Mouse (Mus musculus) midbrain, embryonic 13.5 days (tissue): ENCODE measurements around the gene Uvrag. TPM values are rescaled to one million over a fixed set of nuclear protein-coding genes. Genes with fewer than 3 reads are reported as not detected.

ENCODE experiments used
- ATAC-seq: fragments of 200-750 bp; cut with Nextera tagmentation; 2 replicates; pipeline ENCODE4 v1.8.0; 2017; ENCODE audit warnings: mild to moderate bottlenecking, moderate TSS enrichment, moderate library complexity
- H3K27ac ChIP-seq: fragments of 300-500 bp; sonication (generic); 2 replicates; pipeline ENCODE4 v1.5.1; 2015; ENCODE audit warnings: inconsistent platforms, mild to moderate bottlenecking, moderate library complexity
- H3K27me3 ChIP-seq: fragments of 300-500 bp; sonication (generic); 2 replicates; pipeline ENCODE4 v1.6.1; 2015; ENCODE audit warnings: mild to moderate bottlenecking, inconsistent platforms
- H3K36me3 ChIP-seq: fragments of 300-500 bp; sonication (generic); 2 replicates; pipeline ENCODE4 v1.6.1; 2015; ENCODE audit warnings: mild to moderate bottlenecking, inconsistent platforms
- H3K4me1 ChIP-seq: fragments of 300-500 bp; sonication (generic); replicated peaks from 2 replicates; pipeline ENCODE4 v1.6.1; 2015; ENCODE audit warnings: inconsistent platforms
- H3K4me2 ChIP-seq: fragments of 300-500 bp; sonication (generic); replicated peaks from 2 replicates; pipeline ENCODE4 v1.6.1; 2015; ENCODE audit warnings: moderate library complexity, mild to moderate bottlenecking, inconsistent platforms
- H3K4me3 ChIP-seq: fragments of 300-500 bp; sonication (generic); replicated peaks from 2 replicates; pipeline ENCODE4 v1.5.1; 2015; ENCODE audit warnings: mild to moderate bottlenecking, inconsistent platforms
- H3K9ac ChIP-seq: fragments of 300-500 bp; sonication (generic); replicated peaks from 2 replicates; pipeline ENCODE4 v1.6.1; 2015; ENCODE audit warnings: mild to moderate bottlenecking, inconsistent platforms
- H3K9me3 ChIP-seq: fragments of 300-500 bp; sonication (generic); 2 replicates; pipeline ENCODE4 v1.6.1; 2016; ENCODE audit warnings: mild to moderate bottlenecking, inconsistent platforms
- WGBS: fragments of 180-500 bp; shearing (Covaris S2); methylation state at CpG from one replicate; pipeline ENCODE4 v1.1.7; 2015; 5-methylcytosine and 5-hydroxymethylcytosine counted together
- polyA plus RNA-seq: library from polyadenylated mRNA; unstranded; fragments of >200 nt; fragmentation: Nextera tagmentation; extraction: Ambion mirVana; gene quantifications from 2 replicates; pipeline ENCODE4 v1.2.1, GENCODE M21; 2015

Uvrag gene
- polyA plus RNA-seq, 1 experiment from 2014 or later = 13.1 TPM

GRCm38 (mm10) chr7:98903884-98904283 lies 237.1 kb downstream of the Uvrag start:
- Histone ChIP-seq H3K27me3 (no peaks in the 10 kb centered on the region), H3K9ac (no peak overlapping the region), H3K4me1 (0 out of 2 replicates have a peak, but pooled peaks cover 2% of the 10 kb centered on the region), H3K9me3 (no peaks in the 10 kb centered on the region), H3K4me3 (no peak overlapping the region), H3K27ac (no peak overlapping the region; the same call in 1 of the 2 replicates), H3K4me2 (no peak overlapping the region), H3K36me3 (no peaks in the 10 kb centered on the region)
- 47% methylated on average over 5 of the region's 5 CpGs for WGBS
- no peak for ATAC-seq

GRCm38 (mm10) chr7:98901120-98901519 lies 239.8 kb downstream of the Uvrag start:
- H3K9me3 ChIP-seq = no peaks in the 10 kb centered on the region

GRCm38 (mm10) chr7:98899815-98900214 lies 241.1 kb downstream of the Uvrag start:
- Histone ChIP-seq H3K9me3 (no peaks in the 10 kb centered on the region), H3K9ac (no peak overlapping the region), H3K4me3 (no peak overlapping the region), H3K27ac (no peak overlapping the region), H3K4me1 (peaks cover 18% of the 10 kb centered on the region), H3K4me2 (no peak overlapping the region), H3K36me3 (no peaks in the 10 kb centered on the region), H3K27me3 (no peaks in the 10 kb centered on the region)
- 89% methylated on average over 4 of the region's 4 CpGs for WGBS
- no peak for ATAC-seq

More at GRCm38 (mm10) chr7:98901120-98901519, 239.8 kb downstream of the Uvrag start:
- Histone ChIP-seq H3K9ac (no peak overlapping the region), H3K27ac (no peak overlapping the region), H3K27me3 (no peaks in the 10 kb centered on the region), H3K36me3 (no peaks in the 10 kb centered on the region), H3K4me2 (no peak overlapping the region), H3K4me1 (0 out of 2 replicates have a peak, but pooled peaks cover 5% of the 10 kb centered on the region), H3K4me3 (no peak overlapping the region)
- 97% methylated on average over 1 of the region's 1 CpGs for WGBS
- ATAC-seq = no peak

GRCm38 (mm10) chr7:98897323-98897722 lies 243.6 kb downstream of the Uvrag start:
- no peak overlapping the region for H3K4me2 ChIP-seq
- no peaks in the 10 kb centered on the region for H3K9me3 ChIP-seq
- ATAC-seq = no peak
- 95% methylated on average over 8 of the region's 8 CpGs for WGBS
- peaks cover 21% of the 10 kb centered on the region for H3K4me1 ChIP-seq
- no peaks in the 10 kb centered on the region for H3K36me3 ChIP-seq
- no peaks in the 10 kb centered on the region for H3K27me3 ChIP-seq
- no peak overlapping the region for H3K9ac ChIP-seq
- H3K4me3 ChIP-seq = no peak overlapping the region
- H3K27ac ChIP-seq = no peak overlapping the region

GRCm38 (mm10) chr7:98895501-98896095 lies 245.3 kb downstream of the Uvrag start:
- Histone ChIP-seq H3K4me1 (peaks cover 22% of the 10 kb centered on the region), H3K27me3 (no peaks in the 10 kb centered on the region), H3K4me3 (no peak overlapping the region), H3K9me3 (no peaks in the 10 kb centered on the region), H3K27ac (no peak overlapping the region), H3K9ac (no peak overlapping the region), H3K36me3 (no peaks in the 10 kb centered on the region), H3K4me2 (no peak overlapping the region)
- WGBS = 50% methylated on average over 10 of the region's 10 CpGs
- ATAC-seq = no peak

GRCm38 (mm10) chr7:98894768-98895167 lies 246.2 kb downstream of the Uvrag start:
- no peak overlapping the region for H3K4me3 ChIP-seq
- no peak overlapping the region for H3K4me2 ChIP-seq
- H3K27me3 ChIP-seq = no peaks in the 10 kb centered on the region
- no peak overlapping the region for H3K27ac ChIP-seq
- no peak overlapping the region for H3K9ac ChIP-seq
- no peaks in the 10 kb centered on the region for H3K9me3 ChIP-seq
- 41% methylated on average over 5 of the region's 5 CpGs for WGBS
- ATAC-seq = no peak
- no peaks in the 10 kb centered on the region for H3K36me3 ChIP-seq
- peaks cover 31% of the 10 kb centered on the region for H3K4me1 ChIP-seq

- H3K4me3 ChIP-seq = no peak overlapping the region
- no peaks in the 10 kb centered on the region for H3K9me3 ChIP-seq
- H3K4me1 ChIP-seq = peaks cover 35% of the 10 kb centered on the region
- no peak overlapping the region for H3K27ac ChIP-seq
- WGBS = 90% methylated on average over 5 of the region's 5 CpGs
- no peak overlapping the region for H3K4me2 ChIP-seq
- ATAC-seq = no peak
- H3K36me3 ChIP-seq = no peaks in the 10 kb centered on the region
- H3K27me3 ChIP-seq = no peaks in the 10 kb centered on the region
- H3K9ac ChIP-seq = no peak overlapping the region
Measured at GRCm38 (mm10) chr7:98894305-98894704, 246.6 kb downstream of the Uvrag start.

- WGBS = 79% methylated on average over 5 of the region's 5 CpGs
- H3K27ac ChIP-seq = no peak overlapping the region
- H3K36me3 ChIP-seq = no peaks in the 10 kb centered on the region
Measured at GRCm38 (mm10) chr7:98893144-98893543, 247.8 kb downstream of the Uvrag start.

GRCm38 (mm10) chr7:98889211-98889610 lies 251.7 kb downstream of the Uvrag start:
- no peaks in the 10 kb centered on the region for H3K36me3 ChIP-seq
- H3K4me2 ChIP-seq = no peak overlapping the region
- peak overlapping the region; percentile 71 for H3K27ac ChIP-seq
- peak; percentile 48 for ATAC-seq
- no peak overlapping the region for H3K4me3 ChIP-seq
- H3K9me3 ChIP-seq = no peaks in the 10 kb centered on the region
- H3K9ac ChIP-seq = no peak overlapping the region
- H3K27me3 ChIP-seq = no peaks in the 10 kb centered on the region
- H3K4me1 ChIP-seq = peaks cover 39% of the 10 kb centered on the region
- WGBS = 43% methylated on average over 7 of the region's 7 CpGs

More at GRCm38 (mm10) chr7:98893144-98893543, 247.8 kb downstream of the Uvrag start:
- H3K4me1 ChIP-seq = peaks cover 47% of the 10 kb centered on the region
- no peaks in the 10 kb centered on the region for H3K9me3 ChIP-seq
- no peaks in the 10 kb centered on the region for H3K27me3 ChIP-seq
- no peak overlapping the region for H3K4me3 ChIP-seq
- ATAC-seq = no peak
- H3K4me2 ChIP-seq = no peak overlapping the region
- no peak overlapping the region for H3K9ac ChIP-seq

- Histone ChIP-seq H3K4me1 (peaks cover 39% of the 10 kb centered on the region), H3K9me3 (no peaks in the 10 kb centered on the region), H3K36me3 (no peaks in the 10 kb centered on the region), H3K27me3 (no peaks in the 10 kb centered on the region), H3K9ac (no peak overlapping the region), H3K4me3 (no peak overlapping the region), H3K27ac (peak overlapping the region; percentile 71), H3K4me2 (no peak overlapping the region)
- peak; percentile 78 for ATAC-seq
- 33% methylated on average over 5 of the region's 5 CpGs for WGBS
Measured at GRCm38 (mm10) chr7:98888810-98889209, 252.1 kb downstream of the Uvrag start.

- peak; percentile 43; the same call in 1 of the 2 replicates for ATAC-seq
- H3K4me3 ChIP-seq = no peak overlapping the region
Measured at GRCm38 (mm10) chr7:98887811-98888261, 253.1 kb downstream of the Uvrag start.

GRCm38 (mm10) chr7:98881887-98882286 lies 259.1 kb downstream of the Uvrag start:
- WGBS = 71% methylated on average over 4 of the region's 4 CpGs
- no peaks in the 10 kb centered on the region for H3K9me3 ChIP-seq
- no peak overlapping the region for H3K4me2 ChIP-seq
- no peaks in the 10 kb centered on the region for H3K27me3 ChIP-seq
- no peak overlapping the region for H3K9ac ChIP-seq
- no peak overlapping the region for H3K4me3 ChIP-seq
- no peak for ATAC-seq
- H3K4me1 ChIP-seq = peaks cover 19% of the 10 kb centered on the region
- H3K27ac ChIP-seq = no peak overlapping the region
- no peaks in the 10 kb centered on the region for H3K36me3 ChIP-seq

More at GRCm38 (mm10) chr7:98887811-98888261, 253.1 kb downstream of the Uvrag start:
- no peaks in the 10 kb centered on the region for H3K9me3 ChIP-seq
- H3K9ac ChIP-seq = peak overlapping the region; percentile 23; the same call in 1 of the 2 replicates
- H3K4me2 ChIP-seq = peak overlapping the region; percentile 10; the same call in 1 of the 2 replicates
- peaks cover 39% of the 10 kb centered on the region for H3K4me1 ChIP-seq
- H3K36me3 ChIP-seq = no peaks in the 10 kb centered on the region
- WGBS = 27% methylated on average over 22 of the region's 22 CpGs
- peak overlapping the region; percentile 71 for H3K27ac ChIP-seq
- H3K27me3 ChIP-seq = no peaks in the 10 kb centered on the region
